Mouse (Mus musculus) heart, postnatal 4 days (tissue): ENCODE measurements around the gene C9orf72. TPM values are rescaled to one million over a fixed set of nuclear protein-coding genes. Genes with fewer than 3 reads are reported as not detected.
A peak's percentile ranks its signal among the peaks of the same experiment; 100 is the strongest.

ENCODE experiments used
- DNase-seq: peaks from one replicate; pipeline ENCODE4 v3.0.0; 2021
- total RNA-seq, 2 experiments: library from RNA; stranded (reverse); gene quantifications; 2 replicates each; pipeline ENCODE4 v1.2.3; 2021

The C9orf72 gene
- total RNA-seq, 2 experiments from 2014 or later: 20.7 to 21.9 TPM

DNA sequence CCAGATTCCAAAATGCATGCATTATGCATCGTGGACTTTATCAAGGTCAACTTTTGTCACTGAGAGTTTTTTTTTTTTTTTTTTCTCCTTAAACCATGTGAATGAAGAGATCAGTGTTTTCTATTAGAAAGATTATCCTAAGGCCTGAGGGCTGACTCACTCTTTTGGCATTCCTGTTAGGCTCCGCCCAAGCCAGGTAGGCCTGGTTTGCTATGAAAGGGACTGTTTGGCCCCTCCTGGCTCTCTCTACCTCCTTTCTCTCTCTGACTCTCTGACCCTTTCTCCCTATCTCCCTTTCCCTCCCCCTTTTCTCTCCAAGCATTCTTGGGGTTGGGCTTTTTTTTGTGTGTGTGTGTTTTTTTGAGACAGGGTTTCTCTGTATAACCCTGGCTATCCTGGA is 50.4 kb downstream of the C9orf72 start:
- DNase-seq: no peak

DNA sequence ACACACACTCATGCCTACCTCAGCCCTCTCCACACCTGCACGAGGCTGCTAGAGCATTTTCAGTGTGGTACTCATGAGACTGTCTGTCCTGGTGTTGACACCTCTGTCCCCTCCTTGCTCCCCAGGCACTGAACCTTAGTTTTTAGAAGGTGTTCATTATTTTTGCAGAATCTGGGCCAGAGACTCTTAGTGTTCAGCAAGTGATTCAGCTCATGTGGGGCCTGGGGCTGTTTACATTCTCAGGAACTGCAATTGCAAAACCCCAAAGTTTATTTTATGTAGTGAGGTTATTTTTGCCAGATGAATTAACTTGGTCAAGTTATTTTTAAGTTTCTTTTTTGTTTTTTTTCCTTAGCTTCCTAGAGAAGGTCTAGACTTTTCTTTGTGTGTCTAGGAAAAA is 52.4 kb downstream of the C9orf72 start:
- no peak for DNase-seq

DNA sequence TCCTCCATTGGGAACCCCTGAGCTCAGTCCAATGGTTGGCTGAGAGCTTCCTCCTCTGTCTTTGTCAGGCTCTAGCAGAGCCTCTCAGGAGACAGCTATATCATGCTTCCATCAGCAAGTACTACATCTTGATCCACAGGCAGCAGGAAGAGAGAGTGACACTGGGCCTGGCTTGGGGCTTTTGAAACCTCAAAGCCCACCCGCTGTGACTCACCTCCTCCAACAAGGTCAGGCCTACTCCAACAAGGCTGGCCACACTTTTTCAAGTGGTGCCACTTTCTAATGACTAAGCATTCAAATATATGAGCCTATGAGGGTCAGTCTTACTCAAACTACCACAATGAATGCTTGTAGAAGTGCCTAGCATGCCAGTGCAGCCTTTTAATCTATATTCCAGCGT is 53.5 kb downstream of the C9orf72 start:
- DNase-seq: no peak

DNA sequence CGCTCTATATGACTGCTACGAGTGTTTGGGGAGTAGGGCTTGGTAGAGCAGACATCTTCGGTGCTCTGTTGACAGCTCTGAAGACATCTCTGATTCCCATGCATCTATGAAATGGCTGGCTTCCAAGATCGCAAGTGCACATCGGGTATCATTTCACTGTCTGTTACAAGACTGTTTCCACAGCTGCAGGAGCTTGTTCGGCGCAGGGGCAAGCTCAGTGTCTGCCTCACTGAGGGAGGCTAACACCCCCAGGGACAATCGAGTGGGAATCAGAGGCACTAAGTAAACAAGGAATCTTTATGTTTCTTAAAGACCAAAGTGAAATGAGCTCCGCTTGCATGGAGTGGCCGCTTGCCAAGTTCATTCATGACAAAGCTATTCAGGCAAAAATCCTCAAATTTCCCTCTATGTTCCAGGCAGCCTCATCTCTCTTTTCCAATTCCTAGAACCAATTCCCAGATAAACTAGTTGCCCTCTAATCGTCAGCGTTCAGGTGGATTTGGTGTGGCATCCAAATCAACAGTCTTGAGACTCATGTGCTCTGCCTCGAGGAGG is 56.3 kb downstream of the C9orf72 start:
- DNase-seq: no peak

DNA sequence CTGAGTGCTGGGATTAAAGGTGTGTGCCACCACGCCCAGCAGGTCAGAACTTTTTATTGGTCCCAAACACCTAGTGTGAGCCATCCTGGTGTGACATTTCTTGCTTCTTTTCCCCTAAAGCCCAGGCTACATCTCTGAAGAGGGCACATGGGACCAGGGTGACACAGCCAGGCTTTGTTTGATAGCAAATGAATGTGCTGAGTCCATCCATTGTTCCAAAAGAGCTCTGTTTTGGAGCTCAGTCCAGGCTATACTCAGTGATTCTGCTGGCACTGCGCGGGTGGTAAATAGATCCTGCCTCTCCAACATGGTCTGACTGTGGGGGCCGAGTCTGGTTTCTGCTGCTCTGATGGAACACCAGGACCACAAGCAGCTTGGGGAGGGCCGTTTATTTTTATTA is 58.1 kb downstream of the C9orf72 start:
- no peak for DNase-seq

DNA sequence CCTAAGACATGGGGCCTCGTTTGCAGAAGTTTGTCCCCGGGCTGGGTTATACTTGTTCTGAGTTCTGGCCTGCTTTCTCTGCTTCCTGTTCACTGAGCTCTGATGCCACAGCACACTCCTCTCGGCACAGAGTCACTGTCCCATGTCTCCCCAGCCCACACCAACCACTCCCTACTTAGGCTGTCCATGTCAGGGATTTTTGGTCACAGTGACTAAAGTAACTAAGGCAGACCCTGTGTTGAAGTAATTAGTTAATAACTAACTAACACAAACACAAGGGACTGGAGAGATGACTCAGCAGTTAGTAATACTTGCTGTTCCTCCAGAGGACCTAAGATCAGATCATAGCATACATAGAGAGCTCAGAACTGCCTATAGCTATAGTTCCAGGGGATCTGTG is 60.0 kb downstream of the C9orf72 start:
- no peak for DNase-seq

DNA sequence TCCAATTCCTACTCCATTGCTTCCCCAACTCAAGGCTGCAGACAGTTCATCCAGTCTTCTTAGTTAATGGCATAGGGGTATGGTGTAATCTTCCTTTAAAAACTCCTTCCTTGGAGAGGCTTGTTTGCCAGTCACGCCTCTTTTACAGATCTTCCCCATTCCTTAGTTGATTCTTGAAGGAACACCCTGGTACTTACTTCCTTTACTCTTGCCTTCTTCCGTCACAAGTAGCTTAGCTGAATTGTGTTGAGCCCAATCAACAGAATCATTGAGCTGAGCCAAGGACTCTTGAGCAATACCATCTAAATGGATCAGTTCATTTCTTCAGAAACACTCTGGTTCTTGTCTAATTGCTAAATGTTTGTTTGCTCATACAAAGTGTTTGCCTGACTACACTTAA is 60.7 kb downstream of the C9orf72 start:
- DNase-seq: no peak

DNA sequence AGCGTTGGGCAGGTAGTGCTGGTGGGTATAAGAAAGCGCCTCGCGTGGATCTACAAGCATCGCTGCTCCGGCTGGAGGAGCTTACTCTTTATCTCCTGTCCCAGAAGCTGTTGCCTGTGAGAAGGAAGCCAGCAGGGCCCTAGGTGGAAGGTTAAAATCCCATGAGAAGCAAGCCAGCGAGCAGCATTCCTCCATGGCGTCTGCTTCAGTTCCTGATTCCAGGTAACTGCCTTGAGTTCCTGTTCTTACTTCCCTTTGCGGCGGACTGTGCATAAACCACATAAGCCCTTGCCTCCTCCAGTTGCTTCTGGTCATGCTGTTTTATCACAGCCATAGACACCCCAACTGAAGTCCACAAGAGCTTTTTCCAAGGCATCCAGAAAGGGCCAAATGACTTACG is 68.2 kb downstream of the C9orf72 start:
- DNase-seq: no peak

DNA sequence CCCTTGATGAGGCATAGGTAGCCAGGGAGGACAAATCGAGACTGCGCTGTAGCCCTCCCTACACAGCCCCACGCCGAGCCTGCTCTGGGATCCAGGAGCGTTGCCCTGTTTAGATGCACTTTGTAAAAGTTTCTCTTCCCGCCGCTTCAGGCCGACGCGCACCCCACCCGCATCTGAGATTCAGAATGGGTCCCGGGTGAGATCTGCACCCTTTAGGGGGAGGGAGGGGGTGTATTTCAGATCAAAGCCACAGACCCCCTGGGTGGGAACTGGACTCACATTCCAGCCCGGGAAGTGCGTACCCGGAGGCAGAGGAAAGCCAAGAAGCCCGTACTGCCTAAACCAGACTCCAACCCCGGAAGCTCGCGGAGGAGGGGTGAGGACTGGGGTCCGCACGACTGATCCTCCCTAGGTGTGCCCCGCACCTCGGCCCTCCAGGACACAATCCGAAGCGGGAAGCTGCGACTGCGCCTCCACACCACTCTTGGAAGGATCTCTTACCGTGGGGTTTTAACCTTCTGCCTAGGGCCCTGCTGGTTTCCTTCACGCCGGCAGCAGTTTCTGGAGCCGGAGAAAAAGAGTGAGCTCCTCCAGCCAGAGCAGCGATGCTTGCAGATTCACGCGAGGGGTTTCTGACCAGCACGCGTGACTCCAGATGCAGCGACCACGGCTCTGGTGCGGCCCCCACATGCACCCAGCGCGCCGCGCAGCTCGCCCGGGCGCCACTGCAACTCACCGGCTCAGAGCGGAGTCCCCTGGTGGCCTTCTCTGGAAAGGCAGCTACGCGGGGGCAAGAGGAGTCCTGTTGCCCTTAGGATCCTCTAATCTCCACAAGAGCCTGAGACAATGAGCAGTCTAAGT is 69.0 kb downstream of the C9orf72 start, which contains the start of gene Mob3b:
Gene Mob3b (minus strand): TSS at position 734 of the 861 bp plus-strand sequence.
- peak; percentile 91 for DNase-seq

DNA sequence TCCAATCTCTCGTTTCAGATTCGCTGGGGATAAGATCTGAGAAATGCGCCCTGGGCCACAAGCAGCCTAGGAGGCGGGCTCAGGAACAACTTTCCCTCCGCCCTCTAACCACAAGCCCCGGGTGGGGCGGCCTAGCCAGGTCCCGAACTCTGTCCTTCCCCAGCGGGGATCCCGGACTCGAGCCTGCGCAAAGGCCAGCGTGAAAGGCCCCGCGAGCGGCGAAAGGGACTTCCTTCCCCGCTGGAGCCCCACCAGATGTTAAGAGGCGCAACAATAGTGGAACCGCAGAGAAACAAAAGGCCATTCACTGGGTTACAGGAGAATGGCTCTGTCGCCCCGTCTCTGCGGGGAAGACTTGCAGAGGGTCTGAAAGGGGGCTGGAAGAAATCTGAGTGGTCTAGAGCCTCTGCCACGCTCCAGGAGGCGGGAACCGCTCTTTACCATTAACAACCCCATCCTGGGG is 69.8 kb downstream of the C9orf72 start:
- peak; percentile 51 for DNase-seq

DNA sequence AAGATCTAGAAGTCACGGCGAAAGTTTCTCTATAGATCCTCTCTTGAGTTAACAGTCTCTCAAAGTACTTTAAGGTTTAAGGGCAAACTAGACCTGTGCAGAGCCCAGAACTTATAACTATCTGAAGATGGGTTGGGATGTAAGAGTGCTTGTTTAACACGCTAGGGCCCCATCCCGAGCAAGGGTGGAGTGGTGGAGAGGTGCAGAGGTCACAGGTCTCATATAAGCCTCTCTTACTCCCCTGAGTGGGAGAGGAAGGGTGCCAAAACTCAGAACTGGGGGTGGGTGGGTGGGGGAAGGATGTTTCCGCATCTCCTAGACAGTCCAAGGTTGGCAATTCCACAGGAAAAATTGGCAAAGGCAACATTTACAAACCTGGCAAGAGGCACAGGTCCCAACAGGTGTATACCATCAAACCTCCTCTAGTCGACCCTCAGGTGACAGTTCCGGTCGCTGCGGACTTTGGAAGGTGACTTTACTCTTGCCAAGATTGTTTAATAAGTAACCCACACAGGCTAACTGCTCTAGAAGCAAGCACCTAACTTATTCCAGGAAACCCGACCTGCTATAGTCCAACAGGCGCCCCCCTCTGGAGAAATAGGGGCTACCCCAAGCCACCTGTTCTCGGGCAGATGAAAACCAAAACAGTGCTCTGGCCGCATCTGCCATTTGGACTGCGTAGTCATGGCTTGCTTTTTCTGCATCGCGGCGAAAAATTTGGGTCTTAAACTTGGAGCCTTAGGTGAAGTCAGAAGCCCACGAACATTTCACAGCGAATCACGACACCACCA is 70.6 kb downstream of the C9orf72 start:
- peak; percentile 28 for DNase-seq

DNA sequence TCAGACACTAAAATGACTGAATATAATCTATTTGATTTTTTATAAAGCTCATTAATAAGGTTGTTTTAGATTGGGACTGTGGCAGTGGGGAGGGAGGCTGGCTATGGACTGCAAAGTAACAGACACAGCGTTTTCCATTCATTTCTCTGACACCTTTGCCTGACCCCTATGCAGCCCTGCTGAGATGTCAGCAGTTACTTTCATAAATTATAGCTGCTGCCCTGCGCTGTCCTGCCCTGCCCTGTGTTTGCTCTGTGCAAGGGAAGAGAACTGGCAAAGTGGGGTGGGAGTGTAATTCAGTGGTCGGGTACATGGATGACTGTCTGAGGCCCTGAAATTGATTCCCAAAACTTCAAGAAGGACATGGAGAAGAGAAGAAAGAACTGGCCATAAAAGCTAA is 71.9 kb downstream of the C9orf72 start:
- DNase-seq: no peak

DNA sequence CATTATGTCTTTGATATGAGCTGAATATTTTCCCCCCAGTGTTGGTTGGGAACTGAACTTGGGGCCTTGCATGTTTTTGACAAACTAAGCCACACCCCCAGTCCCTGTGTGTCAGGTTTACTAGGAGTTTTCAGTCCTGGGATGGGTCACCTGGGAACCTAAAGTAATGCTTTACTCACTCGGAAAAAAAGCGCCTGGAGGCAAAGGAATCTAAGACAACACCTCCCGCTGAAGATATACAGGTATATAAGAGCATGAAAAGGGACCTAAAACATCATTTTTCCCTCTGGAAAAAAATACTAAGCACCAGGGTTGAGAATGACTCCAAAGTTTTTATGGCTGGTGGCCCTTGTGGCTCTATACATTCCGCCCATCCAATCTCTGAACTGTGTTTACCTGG is 74.2 kb downstream of the C9orf72 start, which contains the start of gene Ifnk:
Gene Ifnk (plus strand): TSS at position 301 of the 400 bp plus-strand sequence.
- no peak for DNase-seq

DNA sequence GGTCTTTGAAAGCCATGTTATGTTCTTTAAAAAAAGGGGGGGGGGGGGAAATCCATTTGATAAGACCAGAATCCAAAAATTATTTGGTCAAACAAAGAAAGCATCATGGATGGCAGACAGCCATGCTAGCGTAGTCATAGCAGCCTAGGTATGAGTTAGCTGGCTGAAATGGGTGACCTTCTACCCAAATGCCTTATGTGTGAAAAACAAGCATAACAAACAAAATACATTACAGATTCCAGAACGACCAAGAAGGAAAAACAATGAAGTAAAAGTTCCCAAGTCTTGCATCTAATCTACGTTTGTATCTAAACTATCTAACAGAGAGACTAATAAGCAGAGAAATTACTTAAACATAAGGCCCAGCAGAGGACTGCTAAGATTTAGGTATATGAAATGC is 75.3 kb downstream of the C9orf72 start:
- DNase-seq: no peak

DNA sequence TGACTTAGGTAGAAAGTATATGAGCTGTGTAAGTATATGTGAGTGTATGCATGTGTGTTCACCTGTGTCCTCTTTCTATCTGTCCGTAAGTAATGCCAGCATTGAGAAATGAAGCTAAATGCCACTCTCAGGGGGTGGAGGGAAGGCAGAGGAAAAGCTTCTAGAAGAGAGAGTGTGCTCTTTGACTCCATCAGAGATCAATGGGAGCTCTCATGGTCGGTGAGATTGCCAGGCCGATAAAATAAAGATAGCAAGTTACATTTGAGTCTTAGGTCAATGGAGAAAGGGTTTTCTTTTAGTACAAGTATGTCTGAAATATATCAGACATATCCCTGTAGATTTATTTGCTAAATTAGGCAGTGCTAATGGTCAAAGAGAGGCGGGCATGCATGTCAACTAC is 77.6 kb downstream of the C9orf72 start:
- DNase-seq: no peak

DNA sequence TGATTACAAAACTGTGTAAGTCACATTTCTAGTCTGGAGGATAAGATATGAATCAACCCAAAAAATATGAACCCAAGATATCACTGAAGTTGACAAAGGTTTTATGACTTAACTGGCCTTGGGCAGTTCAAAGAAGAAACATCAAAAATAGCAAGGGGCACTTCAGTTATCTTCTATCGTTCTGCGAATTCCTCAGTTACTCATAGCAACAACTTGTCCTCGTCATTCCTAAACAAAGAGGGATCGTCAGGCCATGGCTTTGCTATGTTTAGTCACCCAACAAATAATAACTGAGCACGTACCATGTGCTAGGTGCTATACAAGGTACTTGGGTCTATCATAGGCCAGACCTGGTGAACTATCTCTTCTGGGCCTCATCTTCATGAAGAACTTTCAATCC is 79.4 kb downstream of the C9orf72 start:
- no peak for DNase-seq

DNA sequence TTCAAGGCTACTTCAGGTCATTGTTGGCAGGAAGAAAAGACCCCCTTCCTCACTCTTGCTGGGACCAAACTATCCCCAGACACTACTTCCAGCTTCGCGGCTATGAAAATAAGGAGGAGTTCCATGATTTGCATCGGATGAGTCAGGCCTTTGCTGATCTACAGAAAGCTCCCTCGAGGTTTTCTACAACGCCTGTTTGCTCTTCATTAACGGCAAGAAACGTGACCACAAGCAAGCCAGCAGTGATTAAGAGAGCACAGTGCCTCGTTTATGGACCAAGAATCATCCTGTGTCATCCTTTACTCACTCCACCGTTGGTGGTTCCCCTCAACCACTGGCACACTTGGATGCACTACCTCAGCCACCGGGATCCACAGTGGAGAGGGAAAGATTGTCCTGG is 80.2 kb downstream of the C9orf72 start:
- no peak for DNase-seq

DNA sequence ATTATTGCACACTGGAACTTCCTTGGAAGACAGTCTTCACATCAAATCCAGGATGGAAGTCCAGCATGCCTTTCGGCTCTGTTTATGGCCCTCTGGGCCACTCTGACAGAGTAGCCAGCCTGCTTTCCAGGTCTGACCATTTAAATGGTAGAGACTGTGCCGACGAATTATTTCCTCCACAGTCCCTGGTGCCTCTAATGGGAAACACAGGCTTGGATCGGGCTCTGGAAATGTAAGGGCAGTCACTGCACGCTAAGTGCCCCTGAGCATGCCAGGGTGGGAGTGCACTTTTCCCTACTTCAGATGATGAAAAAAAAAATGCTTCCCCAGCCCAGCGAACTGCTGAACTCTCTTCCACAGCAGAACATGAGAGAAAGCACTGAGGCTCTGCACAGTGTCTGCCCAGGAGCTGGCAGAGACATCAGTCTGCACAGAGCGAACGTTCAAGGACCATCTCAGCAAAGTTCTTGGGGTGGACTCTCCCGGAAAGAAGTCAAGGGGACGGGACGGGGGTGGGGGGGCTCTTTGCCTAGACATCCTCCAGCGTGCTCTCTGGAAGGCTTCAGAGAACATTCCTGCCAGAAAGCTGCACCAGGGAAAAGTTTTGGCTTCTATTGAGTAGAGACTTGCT is 82.4 kb downstream of the C9orf72 start:
- no peak for DNase-seq
